Mouse (Mus musculus): ENCODE measurements at regions not wholly inside any gene's neighbourhood (a gene's known extent, or its start where the extent isn't known, plus 50 kb on each side); places are given as distances from the start of the nearest gene placed in this dataset.

DNA sequence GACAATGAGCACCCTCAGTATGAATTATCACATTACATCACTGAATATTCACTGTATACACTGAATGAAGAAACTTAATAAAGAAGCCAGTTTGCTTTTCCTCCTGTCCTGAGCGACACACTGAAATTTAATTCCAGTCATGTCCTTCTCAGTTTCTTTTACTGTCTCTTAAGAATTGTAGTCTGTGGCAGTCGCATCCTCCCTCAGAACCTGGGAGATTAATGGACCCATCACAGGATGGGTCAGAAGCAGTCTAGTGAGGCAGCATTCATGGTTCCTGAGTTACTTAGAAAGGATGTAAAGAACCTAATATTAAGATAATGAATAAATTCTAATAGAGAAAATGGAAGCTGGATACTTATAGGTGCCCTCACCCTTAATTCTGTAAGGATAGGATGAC lies 349.5 kb downstream of the Tmem135 start:
- TF ChIP-seq CTCF (conservative IDR thresholded peaks at IDR 0.05; ENCODE audit: insufficient read depth, insufficient read length, low read depth, low read length) (no peak), POLR2A (IDR thresholded peaks at IDR 0.05; ENCODE audit: low read depth, low read length) (no peak)
